Mouse (Mus musculus): ENCODE results near the gene Zscan12. TPM values are rescaled to one million over a fixed set of nuclear protein-coding genes. Genes with fewer than 3 reads are reported as not detected.
A peak's percentile ranks its signal among the peaks of the same experiment; 100 is the strongest.

Zscan12 gene
- polyA plus RNA-seq, 1 experiment from 2014 or later = 9.9 TPM

DNA sequence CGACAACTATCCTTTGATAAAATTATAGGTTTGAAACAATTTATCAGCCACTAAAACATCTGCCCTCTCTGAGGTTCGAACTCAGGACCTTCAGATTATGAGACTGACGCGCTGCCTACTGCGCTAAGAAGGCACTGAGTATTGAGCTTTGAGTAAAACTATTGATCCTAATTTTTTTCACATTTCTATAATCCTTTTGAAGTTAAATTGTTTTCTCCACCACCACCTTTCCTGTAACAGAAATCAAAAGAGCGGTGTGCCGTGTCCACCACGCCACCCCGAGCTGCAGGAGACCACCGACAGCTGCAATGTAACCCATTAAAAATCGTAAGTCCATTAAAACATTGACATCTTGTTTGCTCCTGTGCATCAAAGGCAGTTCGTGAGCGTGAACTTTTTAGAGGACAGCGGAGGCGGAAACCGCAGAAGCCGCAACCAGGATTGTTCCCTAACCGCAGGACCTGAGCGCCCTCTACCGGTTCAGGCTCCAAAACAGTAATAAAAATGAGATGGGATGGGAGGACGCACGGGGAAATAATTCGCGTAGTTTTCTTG is 35.9 kb upstream of the Zscan12 start:
- no peaks in the 10 kb centered on the region for H3K36me3 ChIP-seq (ENCODE audit: control insufficient read depth, insufficient read depth, low read length)
- no peaks in the 10 kb centered on the region; the same call in 1 of the 2 replicates for H3K4me1 ChIP-seq (ENCODE audit: control insufficient read depth, insufficient read depth, low read length)
- H3K9me3 ChIP-seq (replicated peaks; ENCODE audit: control insufficient read depth, low read length) = no peaks in the 10 kb centered on the region
- H3K27ac ChIP-seq (ENCODE audit: low read depth, low read length) = no peak overlapping the region
- under 1% methylated on average over 24 of the region's 24 CpGs for WGBS (ENCODE audit: insufficient replicate concordance)
- peak overlapping the region; percentile 65 for H3K4me2 ChIP-seq
- no peaks in the 10 kb centered on the region for H3K27me3 ChIP-seq (ENCODE audit: control insufficient read depth, insufficient read depth, low read length)
- ATAC-seq (replicated peaks; ENCODE audit: insufficient number of reproducible peaks, low FRiP score, low TSS enrichment) = 0 out of 2 replicates have a peak, but pooled peaks have one; percentile 49
- peak overlapping the region; percentile 60; the same call in 1 of the 2 replicates for H3K9ac ChIP-seq (ENCODE audit: low read depth, low read length)
- peak overlapping the region; percentile 54 for H3K4me3 ChIP-seq (ENCODE audit: low read depth, low read length)

DNA sequence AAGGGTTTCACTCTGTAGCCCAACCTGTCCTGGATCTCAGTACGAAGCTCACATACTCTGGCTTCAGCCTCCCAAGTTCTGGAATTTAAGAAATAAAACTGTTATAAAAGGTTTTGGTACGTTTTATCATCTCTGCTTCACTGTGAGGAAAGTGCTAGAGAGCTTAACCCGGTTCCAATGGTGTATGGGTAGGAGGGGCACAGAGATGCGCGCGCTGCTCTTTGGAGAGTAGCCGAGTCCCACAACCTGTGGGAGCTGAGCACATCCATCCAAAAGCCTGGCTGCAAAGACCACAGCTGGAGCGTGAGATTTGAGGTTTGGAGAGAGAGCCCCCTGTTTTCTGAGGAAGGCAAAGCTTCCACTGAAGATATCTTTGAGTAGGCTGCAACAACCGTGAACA is 35.2 kb upstream of the Zscan12 start:
- Histone ChIP-seq H3K27me3 (ENCODE audit: control insufficient read depth, insufficient read depth, low read length) (no peaks in the 10 kb centered on the region), H3K36me3 (ENCODE audit: control insufficient read depth, insufficient read depth, low read length) (no peaks in the 10 kb centered on the region), H3K4me2 (peak overlapping the region; percentile 65), H3K4me3 (ENCODE audit: low read depth, low read length) (peak overlapping the region; percentile 54), H3K27ac (ENCODE audit: low read depth, low read length) (no peak overlapping the region), H3K9ac (ENCODE audit: low read depth, low read length) (no peak overlapping the region; the same call in 1 of the 2 replicates), H3K9me3 (replicated peaks; ENCODE audit: control insufficient read depth, low read length) (no peaks in the 10 kb centered on the region), H3K4me1 (ENCODE audit: control insufficient read depth, insufficient read depth, low read length) (no peaks in the 10 kb centered on the region; the same call in 1 of the 2 replicates)
- no peak for ATAC-seq (replicated peaks; ENCODE audit: insufficient number of reproducible peaks, low FRiP score, low TSS enrichment)
- under 1% methylated on average over 9 of the region's 9 CpGs for WGBS (ENCODE audit: insufficient replicate concordance)

DNA sequence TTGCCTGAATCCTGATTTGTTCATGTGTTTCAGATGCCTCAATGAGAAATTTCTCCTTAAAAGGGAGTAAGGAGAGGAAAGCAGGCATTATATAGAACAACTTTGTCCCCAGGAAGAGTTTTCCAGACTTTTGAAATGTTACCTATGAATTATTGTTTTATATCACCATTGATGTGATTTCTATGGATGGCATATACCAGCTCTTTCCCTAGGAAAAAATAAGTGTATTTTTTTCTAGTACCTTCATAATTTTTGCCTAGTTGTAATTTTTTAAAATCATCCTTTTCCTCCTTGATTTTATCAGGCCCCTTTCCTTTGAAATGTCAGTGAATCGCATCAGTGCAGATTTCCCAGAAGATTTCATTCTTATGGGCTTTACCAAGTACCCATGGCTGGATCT is 16.0 kb upstream of the Zscan12 start, which contains the start of gene Olfr1367:
Gene Olfr1367, plus strand, starts transcription at position 301 of the 400 bp plus-strand sequence.
- H3K9ac ChIP-seq (ENCODE audit: low read depth, low read length) = no peak within 1 kb of the TSS
- no peaks in the 10 kb centered on the region for H3K27me3 ChIP-seq (ENCODE audit: control insufficient read depth, insufficient read depth, low read length)
- H3K9me3 ChIP-seq (replicated peaks; ENCODE audit: control insufficient read depth, low read length) = no peaks in the 10 kb centered on the region
- H3K27ac ChIP-seq (ENCODE audit: low read depth, low read length) = no peak within 1 kb of the TSS
- no peak within 1 kb of the TSS for H3K4me3 ChIP-seq (ENCODE audit: low read depth, low read length)
- H3K4me2 ChIP-seq = no peak within 1 kb of the TSS
- H3K36me3 ChIP-seq (ENCODE audit: control insufficient read depth, insufficient read depth, low read length) = no peaks in the 10 kb centered on the region
- no peaks in the 10 kb centered on the region for H3K4me1 ChIP-seq (ENCODE audit: control insufficient read depth, insufficient read depth, low read length)
- no peak for ATAC-seq (replicated peaks; ENCODE audit: insufficient number of reproducible peaks, low FRiP score, low TSS enrichment)
- WGBS (ENCODE audit: insufficient replicate concordance) = 62% methylated on average over 1 of the region's 1 CpGs

DNA sequence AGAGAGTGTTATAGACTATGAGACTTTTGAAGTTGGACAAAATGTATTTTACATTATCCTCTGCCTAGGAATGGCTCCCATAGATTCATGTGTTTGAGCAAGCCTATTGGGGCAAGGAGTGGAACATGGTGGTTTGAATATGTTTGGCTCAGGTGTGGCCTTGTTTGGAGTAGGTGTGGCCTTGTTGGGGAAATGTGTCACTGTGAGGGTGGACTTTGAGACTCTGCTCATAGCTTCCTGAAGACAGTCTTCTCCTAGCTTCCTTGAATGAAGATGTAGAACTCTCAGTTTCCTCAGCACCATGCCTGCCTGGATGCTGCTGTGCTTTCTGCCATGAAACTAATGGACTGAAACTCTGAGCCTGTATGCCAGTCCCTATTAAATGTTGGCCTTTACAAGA is 12.0 kb upstream of the Zscan12 start:
- no peak for ATAC-seq (replicated peaks; ENCODE audit: insufficient number of reproducible peaks, low FRiP score, low TSS enrichment)
- H3K36me3 ChIP-seq (ENCODE audit: control insufficient read depth, insufficient read depth, low read length) = no peaks in the 10 kb centered on the region
- no peaks in the 10 kb centered on the region for H3K27me3 ChIP-seq (ENCODE audit: control insufficient read depth, insufficient read depth, low read length)
- no peak overlapping the region for H3K9ac ChIP-seq (ENCODE audit: low read depth, low read length)
- H3K9me3 ChIP-seq (replicated peaks; ENCODE audit: control insufficient read depth, low read length) = no peaks in the 10 kb centered on the region
- H3K4me3 ChIP-seq (ENCODE audit: low read depth, low read length) = no peak overlapping the region
- no peaks in the 10 kb centered on the region for H3K4me1 ChIP-seq (ENCODE audit: control insufficient read depth, insufficient read depth, low read length)
- no peak overlapping the region for H3K4me2 ChIP-seq
- H3K27ac ChIP-seq (ENCODE audit: low read depth, low read length) = no peak overlapping the region

DNA sequence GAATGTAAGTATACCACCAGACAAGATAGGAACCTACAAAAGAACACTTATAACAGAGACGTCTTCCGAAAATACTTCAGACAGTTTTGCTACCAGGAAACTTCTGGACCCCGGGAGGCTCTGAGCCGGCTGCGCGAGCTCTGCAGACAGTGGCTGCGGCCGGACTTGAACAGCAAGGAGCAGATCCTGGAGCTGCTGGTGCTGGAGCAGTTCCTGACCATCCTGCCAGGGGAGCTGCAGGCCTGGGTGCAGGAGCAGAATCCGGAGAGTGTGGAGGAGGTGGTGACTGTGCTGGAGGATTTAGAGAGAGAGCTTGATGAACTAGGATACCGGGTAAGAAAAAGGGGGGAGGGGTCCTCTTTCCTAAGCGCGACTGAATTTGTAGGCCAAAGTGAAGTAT is 1.1 kb downstream of the Zscan12 start:
- peaks cover 6% of the 10 kb centered on the region; the same call in 1 of the 2 replicates for H3K36me3 ChIP-seq (ENCODE audit: control insufficient read depth, insufficient read depth, low read length)
- no peak for ATAC-seq (replicated peaks; ENCODE audit: insufficient number of reproducible peaks, low FRiP score, low TSS enrichment)
- peak overlapping the region; percentile 68 for H3K4me2 ChIP-seq
- H3K4me3 ChIP-seq (ENCODE audit: low read depth, low read length) = peak overlapping the region; percentile 77
- peaks cover 3% of the 10 kb centered on the region for H3K4me1 ChIP-seq (ENCODE audit: control insufficient read depth, insufficient read depth, low read length)
- H3K9ac ChIP-seq (ENCODE audit: low read depth, low read length) = peak overlapping the region; percentile 96
- H3K9me3 ChIP-seq (replicated peaks; ENCODE audit: control insufficient read depth, low read length) = no peaks in the 10 kb centered on the region
- 56% methylated on average over 12 of the region's 12 CpGs for WGBS (ENCODE audit: insufficient replicate concordance)
- H3K27me3 ChIP-seq (ENCODE audit: control insufficient read depth, insufficient read depth, low read length) = no peaks in the 10 kb centered on the region
- H3K27ac ChIP-seq (ENCODE audit: low read depth, low read length) = no peak overlapping the region

DNA sequence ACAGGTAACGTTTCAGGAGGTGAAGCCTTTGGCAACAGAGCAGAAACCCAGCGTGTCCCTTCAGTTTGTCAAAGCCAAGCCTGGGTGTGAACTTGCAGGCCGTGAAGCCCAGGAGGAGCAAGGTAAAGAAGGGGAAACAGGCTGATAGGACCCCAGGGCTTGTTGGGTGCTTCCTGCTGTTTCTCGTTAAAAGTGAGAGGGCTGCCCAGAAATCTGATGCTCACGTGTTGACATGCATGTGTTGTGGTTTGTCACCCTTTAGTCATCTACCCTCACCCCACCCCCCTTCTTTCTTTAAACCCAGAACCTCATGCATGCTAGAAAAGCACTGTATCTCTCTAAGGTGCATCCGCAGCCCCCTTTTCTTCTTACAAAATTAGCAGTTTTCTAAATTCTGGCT is 4.0 kb downstream of the Zscan12 start:
- Histone ChIP-seq H3K9me3 (replicated peaks; ENCODE audit: control insufficient read depth, low read length) (no peaks in the 10 kb centered on the region), H3K36me3 (ENCODE audit: control insufficient read depth, insufficient read depth, low read length) (peaks cover 10% of the 10 kb centered on the region), H3K27me3 (ENCODE audit: control insufficient read depth, insufficient read depth, low read length) (no peaks in the 10 kb centered on the region), H3K27ac (ENCODE audit: low read depth, low read length) (no peak overlapping the region), H3K4me3 (ENCODE audit: low read depth, low read length) (no peak overlapping the region), H3K4me1 (ENCODE audit: control insufficient read depth, insufficient read depth, low read length) (peaks cover 3% of the 10 kb centered on the region), H3K4me2 (no peak overlapping the region), H3K9ac (ENCODE audit: low read depth, low read length) (no peak overlapping the region)
- no peak for ATAC-seq (replicated peaks; ENCODE audit: insufficient number of reproducible peaks, low FRiP score, low TSS enrichment)
- 49% methylated on average over 6 of the region's 6 CpGs for WGBS (ENCODE audit: insufficient replicate concordance)

DNA sequence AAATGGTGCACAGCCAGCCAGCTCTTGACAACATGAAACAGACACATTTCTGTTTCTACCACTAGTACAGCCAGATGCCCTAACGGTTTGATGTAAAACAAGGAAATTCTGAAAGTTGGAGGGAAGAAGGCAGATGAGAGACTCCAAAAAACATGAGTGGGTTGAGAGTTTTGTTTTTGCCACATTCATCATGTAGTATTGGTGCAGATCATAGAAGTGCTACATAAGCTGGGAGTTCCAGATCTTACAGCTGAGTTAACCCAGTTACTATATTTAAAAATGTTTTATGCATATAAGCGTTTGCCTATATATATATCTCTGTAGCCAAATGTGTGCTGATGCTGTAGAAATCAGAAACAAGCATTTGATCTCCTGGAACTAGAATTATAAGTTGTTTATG is 10.1 kb downstream of the Zscan12 start:
- Histone ChIP-seq H3K9ac (ENCODE audit: low read depth, low read length) (no peak overlapping the region), H3K36me3 (ENCODE audit: control insufficient read depth, insufficient read depth, low read length) (peaks cover 7% of the 10 kb centered on the region), H3K27me3 (ENCODE audit: control insufficient read depth, insufficient read depth, low read length) (no peaks in the 10 kb centered on the region), H3K27ac (ENCODE audit: low read depth, low read length) (no peak overlapping the region), H3K4me1 (ENCODE audit: control insufficient read depth, insufficient read depth, low read length) (no peaks in the 10 kb centered on the region), H3K9me3 (replicated peaks; ENCODE audit: control insufficient read depth, low read length) (no peaks in the 10 kb centered on the region), H3K4me3 (ENCODE audit: low read depth, low read length) (no peak overlapping the region), H3K4me2 (no peak overlapping the region)
- ATAC-seq (replicated peaks; ENCODE audit: insufficient number of reproducible peaks, low FRiP score, low TSS enrichment) = no peak
- WGBS (ENCODE audit: insufficient replicate concordance) = 81% methylated on average over 2 of the region's 2 CpGs

DNA sequence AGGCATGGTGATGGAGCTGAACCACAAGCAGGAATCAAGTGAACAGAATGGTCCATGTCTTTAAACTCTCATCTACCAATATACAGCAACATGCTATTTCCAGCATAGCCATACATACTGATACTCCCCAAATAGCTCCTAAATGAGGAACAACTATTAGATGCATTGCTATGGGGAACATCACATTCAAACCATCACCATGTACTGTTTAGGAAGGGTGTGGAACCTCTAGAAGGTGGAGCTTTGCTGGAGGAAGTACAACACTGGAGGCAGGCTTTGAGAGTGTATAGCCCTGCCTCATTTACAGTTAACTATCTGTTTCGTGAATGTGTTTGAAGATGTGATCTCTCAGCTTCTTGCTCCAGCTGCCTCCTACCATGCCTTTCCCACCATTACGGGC is 15.2 kb downstream of the Zscan12 start:
- Histone ChIP-seq H3K36me3 (ENCODE audit: control insufficient read depth, insufficient read depth, low read length) (no peaks in the 10 kb centered on the region), H3K4me1 (ENCODE audit: control insufficient read depth, insufficient read depth, low read length) (no peaks in the 10 kb centered on the region), H3K9ac (ENCODE audit: low read depth, low read length) (no peak overlapping the region), H3K4me3 (ENCODE audit: low read depth, low read length) (no peak overlapping the region), H3K9me3 (replicated peaks; ENCODE audit: control insufficient read depth, low read length) (no peaks in the 10 kb centered on the region), H3K4me2 (no peak overlapping the region), H3K27me3 (ENCODE audit: control insufficient read depth, insufficient read depth, low read length) (no peaks in the 10 kb centered on the region), H3K27ac (ENCODE audit: low read depth, low read length) (no peak overlapping the region)
- no peak for ATAC-seq (replicated peaks; ENCODE audit: insufficient number of reproducible peaks, low FRiP score, low TSS enrichment)
- 86% methylated on average over 2 of the region's 2 CpGs for WGBS (ENCODE audit: insufficient replicate concordance)

DNA sequence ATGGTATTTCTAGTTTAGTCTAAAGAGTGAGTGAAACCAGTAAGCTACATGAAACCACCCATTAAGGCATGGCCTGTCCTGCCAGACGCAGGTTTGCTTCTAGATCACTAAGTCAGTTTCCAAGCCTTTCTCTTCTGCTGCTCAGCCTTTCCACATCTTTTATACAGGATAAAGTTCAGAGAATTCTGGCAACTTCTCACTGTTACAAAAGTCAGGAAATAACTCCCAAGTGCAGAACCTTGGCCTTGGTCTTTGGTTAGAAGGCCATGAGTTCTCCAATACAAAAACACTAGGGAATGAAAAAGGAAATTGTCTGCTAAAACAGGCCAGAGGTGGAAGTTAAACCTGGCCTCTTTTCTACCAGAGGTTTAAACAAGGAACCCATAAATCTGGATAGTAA is 32.6 kb downstream of the Zscan12 start:
- 90% methylated on average over 1 of the region's 1 CpGs for WGBS (ENCODE audit: insufficient replicate concordance)
- Histone ChIP-seq H3K4me2 (no peak overlapping the region), H3K27ac (ENCODE audit: low read depth, low read length) (no peak overlapping the region), H3K4me3 (ENCODE audit: low read depth, low read length) (no peak overlapping the region), H3K4me1 (ENCODE audit: control insufficient read depth, insufficient read depth, low read length) (no peaks in the 10 kb centered on the region), H3K9me3 (replicated peaks; ENCODE audit: control insufficient read depth, low read length) (no peaks in the 10 kb centered on the region), H3K36me3 (ENCODE audit: control insufficient read depth, insufficient read depth, low read length) (peaks cover 37% of the 10 kb centered on the region), H3K9ac (ENCODE audit: low read depth, low read length) (no peak overlapping the region), H3K27me3 (ENCODE audit: control insufficient read depth, insufficient read depth, low read length) (no peaks in the 10 kb centered on the region)
- ATAC-seq (replicated peaks; ENCODE audit: insufficient number of reproducible peaks, low FRiP score, low TSS enrichment) = no peak

All from heart, embryonic 11.5 days (tissue).